Mouse (Mus musculus): ENCODE data around the gene Syt16.

GRCm38 (mm10) chr12:73988393-73989008, 9.0 kb upstream of the Syt16 start:
- TF ChIP-seq MYOD1 (IDR thresholded peaks at IDR 0.05; ENCODE audit: control insufficient read depth in 1 of 3, insufficient read length in 2 of 3, low read depth in 2 of 3) (no peak), POLR2A (IDR thresholded peaks at IDR 0.05; ENCODE audit: insufficient read length, low read depth) (no peak)
